Mouse (Mus musculus): ENCODE data around the gene Cd86.

GRCm38 (mm10) chr16:36655199-36655598 is 10.7 kb downstream of the Cd86 start:
- TF ChIP-seq POLR2A (IDR thresholded peaks at IDR 0.05; ENCODE audit: insufficient read depth, low read depth, low read length) = no peak
- TF ChIP-seq CTCF (IDR thresholded peaks at IDR 0.05; ENCODE audit: insufficient read depth, low read depth, low read length) = no peak

Data from olfactory bulb, adult 2 months (tissue).